Mouse (Mus musculus) stomach, embryonic 16.5 days (tissue): ENCODE measurements around the gene Ssbp4. TPM values are rescaled to one million over a fixed set of nuclear protein-coding genes. Genes with fewer than 3 reads are reported as not detected.

Experiments used
- ATAC-seq: fragments of 200-750 bp; cut with Nextera tagmentation; 2 replicates; pipeline ENCODE4 v1.8.0; 2017; ENCODE audit warnings: moderate number of reproducible peaks, moderate TSS enrichment; ENCODE audit not compliant: insufficient read depth, low FRiP score
- H3K27ac ChIP-seq: fragments of 300-500 bp; sonication (generic); 2 replicates; pipeline ENCODE4 v1.5.1; 2014; ENCODE audit warnings: low read length
- H3K27me3 ChIP-seq: fragments of 300-500 bp; sonication (generic); 2 replicates; pipeline ENCODE4 v1.6.1; 2014; ENCODE audit warnings: low read length, control low read depth, mixed read lengths; ENCODE audit not compliant: control insufficient read depth, insufficient read depth
- H3K36me3 ChIP-seq: fragments of 300-500 bp; sonication (generic); 2 replicates; pipeline ENCODE4 v1.6.1; 2014; ENCODE audit warnings: low read length; ENCODE audit not compliant: control insufficient read depth, insufficient read depth
- H3K4me1 ChIP-seq: fragments of 300-500 bp; sonication (generic); 2 replicates; pipeline ENCODE4 v1.6.1; 2014; ENCODE audit warnings: low read length, control low read depth, mixed read lengths; ENCODE audit not compliant: control insufficient read depth, insufficient read depth
- H3K4me2 ChIP-seq: fragments of 300-500 bp; sonication (generic); 2 replicates; pipeline ENCODE4 v1.6.1; 2014; ENCODE audit warnings: low read depth, low read length, mixed read lengths
- H3K4me3 ChIP-seq: fragments of 300-500 bp; sonication (generic); replicated peaks from 2 replicates; pipeline ENCODE4 v1.5.1; 2014; ENCODE audit warnings: mild to moderate bottlenecking, low read length
- H3K9ac ChIP-seq: fragments of 300-500 bp; sonication (generic); 2 replicates; pipeline ENCODE4 v1.6.1; 2014; ENCODE audit warnings: low read length
- H3K9me3 ChIP-seq: fragments of 300-500 bp; sonication (generic); replicated peaks from 2 replicates; pipeline ENCODE4 v1.6.1; 2016; ENCODE audit warnings: low read length, control low read depth; ENCODE audit not compliant: control insufficient read depth
- WGBS: fragments of 180-500 bp; shearing (Covaris S2); extraction: QIAGEN DNeasy Blood & Tissue Kit; methylation state at CpG from one replicate; pipeline ENCODE4 v1.1.7; 2014; 5-methylcytosine and 5-hydroxymethylcytosine counted together
- polyA plus RNA-seq: library from polyadenylated mRNA; unstranded; fragments of >200 nt; fragmentation: Nextera tagmentation; extraction: Ambion mirVana; gene quantifications from 2 replicates; pipeline ENCODE4 v1.2.1, GENCODE M21; 2015

Gene Ssbp4
- polyA plus RNA-seq, 1 experiment from 2014 or later, result 68.3 TPM

DNA sequence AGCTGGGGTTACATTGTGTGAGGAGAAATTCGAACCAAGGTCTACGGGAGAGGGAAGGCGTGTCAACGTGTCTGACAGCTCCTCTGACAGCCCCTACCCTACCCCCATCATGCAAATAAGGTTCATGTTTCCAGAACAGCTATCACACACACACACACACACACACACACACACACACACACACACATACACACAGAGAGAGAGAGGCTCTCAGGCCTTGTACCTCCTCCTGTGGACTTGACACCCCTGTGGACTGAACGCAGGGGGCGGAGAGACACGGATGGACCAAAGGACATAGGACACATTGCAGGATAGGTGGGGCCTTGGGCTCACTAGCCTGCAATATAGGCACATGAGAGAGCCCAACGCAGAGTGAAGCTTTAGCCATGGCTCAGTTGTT is 28.2 kb upstream of the Ssbp4 start:
- H3K9me3 ChIP-seq, result no peaks in the 10 kb centered on the region
- 0 out of 2 replicates have a peak, but pooled peaks have one; percentile 14 for ATAC-seq
- no peak overlapping the region for H3K27ac ChIP-seq
- no peak overlapping the region for H3K4me3 ChIP-seq
- H3K9ac ChIP-seq, result no peak overlapping the region
- 50% methylated on average over 8 of the region's 8 CpGs for WGBS
- no peak overlapping the region for H3K4me2 ChIP-seq
- H3K36me3 ChIP-seq, result no peaks in the 10 kb centered on the region
- H3K4me1 ChIP-seq, result peaks cover 15% of the 10 kb centered on the region
- H3K27me3 ChIP-seq, result no peaks in the 10 kb centered on the region

DNA sequence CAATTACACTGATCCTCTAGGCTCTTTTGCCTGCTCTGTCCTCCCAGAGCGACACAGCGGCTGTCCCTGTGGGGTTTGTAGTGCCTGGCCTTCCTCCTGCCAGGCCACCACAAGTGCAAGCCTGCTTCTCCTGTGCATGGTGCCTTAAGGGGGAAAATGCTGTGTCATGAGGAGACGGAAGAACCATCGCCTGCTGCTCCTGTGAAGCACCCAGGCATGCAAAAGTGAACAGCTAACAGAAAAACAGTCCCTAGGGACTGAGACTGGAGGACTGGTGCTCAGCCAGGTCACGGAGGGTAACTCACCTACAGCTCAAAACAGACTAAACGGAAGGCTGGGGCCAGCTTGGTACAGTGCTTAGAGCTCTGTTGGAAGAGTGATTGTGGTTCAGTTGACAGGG is 26.9 kb upstream of the Ssbp4 start:
- WGBS, result 72% methylated on average over 6 of the region's 6 CpGs
- Histone ChIP-seq H3K36me3 (no peaks in the 10 kb centered on the region), H3K4me3 (no peak overlapping the region), H3K9me3 (no peaks in the 10 kb centered on the region), H3K27ac (no peak overlapping the region), H3K4me1 (peaks cover 24% of the 10 kb centered on the region), H3K4me2 (no peak overlapping the region), H3K9ac (no peak overlapping the region), H3K27me3 (no peaks in the 10 kb centered on the region)
- ATAC-seq, result no peak

DNA sequence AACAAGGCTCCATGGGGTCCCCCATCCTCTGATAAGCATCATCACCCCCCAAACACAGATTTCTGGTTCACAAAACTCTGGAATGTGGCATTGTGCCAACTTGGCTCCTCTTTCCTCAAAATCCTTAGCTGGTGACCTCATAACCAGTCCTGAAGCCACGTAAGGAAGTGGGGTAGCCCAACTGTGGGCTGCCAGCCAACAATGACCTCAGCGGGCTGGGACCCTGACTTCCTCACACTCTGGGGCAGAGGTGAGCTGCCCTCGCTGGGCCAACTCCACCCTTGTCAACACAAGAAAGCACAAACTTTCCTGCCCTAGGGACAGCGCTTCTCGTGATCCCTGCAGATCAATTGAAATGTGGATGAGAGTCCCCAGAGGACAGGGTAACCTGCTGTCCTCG is 25.4 kb upstream of the Ssbp4 start:
- Histone ChIP-seq H3K4me2 (no peak overlapping the region), H3K4me3 (no peak overlapping the region), H3K27me3 (no peaks in the 10 kb centered on the region), H3K4me1 (peaks cover 31% of the 10 kb centered on the region), H3K9me3 (no peaks in the 10 kb centered on the region), H3K27ac (no peak overlapping the region), H3K9ac (no peak overlapping the region), H3K36me3 (no peaks in the 10 kb centered on the region)
- ATAC-seq, result no peak
- 48% methylated on average over 6 of the region's 6 CpGs for WGBS

DNA sequence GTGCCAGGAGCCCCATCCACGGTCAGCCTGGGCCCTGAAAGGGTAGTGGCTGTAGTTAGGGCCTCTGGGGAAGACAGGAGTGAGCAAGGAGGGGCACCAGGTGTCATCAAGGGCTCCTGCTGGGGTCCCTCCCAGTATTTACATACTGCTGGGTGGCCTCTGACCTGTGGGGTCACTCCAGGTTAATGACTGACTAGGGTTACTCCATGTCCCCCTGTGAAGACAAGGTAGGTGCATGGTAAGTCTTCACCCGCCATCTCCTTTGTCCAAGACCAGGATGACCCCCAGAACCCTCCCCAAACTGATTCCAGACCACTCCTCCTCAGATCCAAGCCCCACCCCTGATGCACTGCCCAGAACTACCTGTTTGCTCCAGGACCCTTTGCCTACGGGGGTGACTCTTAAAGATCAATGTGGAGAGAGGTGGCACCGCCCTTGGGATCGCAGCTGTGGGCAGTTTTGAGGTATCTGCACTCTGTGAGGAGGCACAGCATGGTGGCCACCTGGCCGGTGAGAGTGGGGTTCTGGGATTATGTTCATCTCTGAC is 23.7 kb upstream of the Ssbp4 start, which contains the start of gene Gdf15:
TSS of gene Gdf15 (minus strand) at position 111 of the 547 bp plus-strand sequence.
- H3K4me2 ChIP-seq, result no peak within 1 kb of the TSS
- ATAC-seq, result no peak
- 0 out of 2 replicates have a peak within 1 kb of the TSS, but pooled peaks have one; percentile 34 for H3K9ac ChIP-seq
- H3K36me3 ChIP-seq, result no peaks in the 10 kb centered on the region
- no peak within 1 kb of the TSS for H3K4me3 ChIP-seq
- no peaks in the 10 kb centered on the region for H3K27me3 ChIP-seq
- H3K27ac ChIP-seq, result no peak within 1 kb of the TSS
- H3K9me3 ChIP-seq, result no peaks in the 10 kb centered on the region
- 72% methylated on average over 6 of the region's 6 CpGs for WGBS
- H3K4me1 ChIP-seq, result peaks cover 31% of the 10 kb centered on the region

- Histone ChIP-seq H3K4me2 (no peak overlapping the region), H3K27ac (no peak overlapping the region), H3K36me3 (no peaks in the 10 kb centered on the region), H3K4me3 (no peak overlapping the region), H3K9ac (0 out of 2 replicates have a peak overlapping the region, but pooled peaks have one; percentile 9), H3K9me3 (no peaks in the 10 kb centered on the region), H3K27me3 (no peaks in the 10 kb centered on the region), H3K4me1 (peaks cover 31% of the 10 kb centered on the region)
- WGBS, result 20% methylated on average over 24 of the region's 24 CpGs
- ATAC-seq, result no peak
Measured at GRCm38 (mm10) chr8:70631436-70631835, 22.8 kb upstream of the Ssbp4 start.

GRCm38 (mm10) chr8:70630532-70631381 is 22.1 kb upstream of the Ssbp4 start:
- 16% methylated on average over 22 of the region's 22 CpGs for WGBS
- no peaks in the 10 kb centered on the region for H3K27me3 ChIP-seq
- H3K4me3 ChIP-seq, result peak overlapping the region; percentile 49
- H3K4me2 ChIP-seq, result peak overlapping the region; percentile 73
- peaks cover 31% of the 10 kb centered on the region for H3K4me1 ChIP-seq
- peak; percentile 42; the same call in 1 of the 2 replicates for ATAC-seq
- H3K27ac ChIP-seq, result 0 out of 2 replicates have a peak overlapping the region, but pooled peaks have one; percentile 44
- no peaks in the 10 kb centered on the region for H3K9me3 ChIP-seq
- peak overlapping the region; percentile 71 for H3K9ac ChIP-seq
- H3K36me3 ChIP-seq, result no peaks in the 10 kb centered on the region

DNA sequence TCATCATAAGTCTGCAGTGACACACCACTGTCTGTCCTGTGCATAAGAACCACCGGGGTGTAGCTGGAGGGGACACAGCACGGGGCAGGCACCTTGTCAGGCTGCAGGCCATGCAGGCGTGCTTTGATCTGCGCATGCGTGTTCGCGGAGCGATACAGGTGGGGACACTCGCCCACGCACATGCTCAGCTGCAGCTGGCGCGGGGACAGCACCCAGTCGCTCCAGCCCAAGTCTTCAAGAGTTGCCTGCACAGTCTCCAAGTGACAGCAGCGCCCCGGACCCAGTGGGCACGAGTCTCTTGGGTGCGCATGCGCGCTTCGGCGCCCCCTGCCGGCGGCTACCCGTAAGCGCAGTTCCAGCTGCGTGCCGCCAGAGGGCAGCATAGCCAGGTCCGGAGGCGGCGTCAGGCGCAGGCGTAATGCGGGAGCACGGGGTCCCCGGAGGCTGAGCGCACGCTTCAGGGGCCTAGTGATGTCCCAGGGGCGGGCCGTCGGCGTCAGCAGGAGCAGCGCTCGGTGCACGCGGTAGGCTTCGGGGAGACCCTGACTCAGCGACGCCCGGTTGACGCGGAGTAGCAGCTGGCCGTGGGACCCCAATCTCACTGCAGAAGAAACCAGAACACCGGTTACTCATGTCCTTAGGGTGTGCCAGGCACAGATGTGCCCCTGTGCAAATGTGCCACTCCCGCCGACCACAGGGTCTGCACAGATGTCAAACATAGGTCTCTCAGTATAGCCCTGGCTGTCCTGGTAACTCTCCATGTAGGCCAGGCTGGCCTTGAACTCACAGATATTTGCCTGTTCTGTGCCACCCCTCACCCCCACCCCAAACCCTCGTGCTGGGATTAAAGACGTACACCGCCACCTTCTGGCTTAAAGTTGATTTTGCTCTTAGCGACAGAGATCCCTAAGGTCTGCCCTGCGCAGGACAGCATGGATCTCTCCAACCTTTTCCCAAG is 21.2 kb upstream of the Ssbp4 start:
- peak overlapping the region; percentile 73 for H3K4me2 ChIP-seq
- H3K36me3 ChIP-seq, result no peaks in the 10 kb centered on the region
- peak; percentile 89 for ATAC-seq
- peak overlapping the region; percentile 71 for H3K9ac ChIP-seq
- H3K4me3 ChIP-seq, result peak overlapping the region; percentile 49
- no peaks in the 10 kb centered on the region for H3K27me3 ChIP-seq
- H3K4me1 ChIP-seq, result peaks cover 31% of the 10 kb centered on the region
- H3K9me3 ChIP-seq, result no peaks in the 10 kb centered on the region
- WGBS, result 1% methylated on average over 60 of the region's 60 CpGs
- peak overlapping the region; percentile 44; the same call in 1 of the 2 replicates for H3K27ac ChIP-seq

DNA sequence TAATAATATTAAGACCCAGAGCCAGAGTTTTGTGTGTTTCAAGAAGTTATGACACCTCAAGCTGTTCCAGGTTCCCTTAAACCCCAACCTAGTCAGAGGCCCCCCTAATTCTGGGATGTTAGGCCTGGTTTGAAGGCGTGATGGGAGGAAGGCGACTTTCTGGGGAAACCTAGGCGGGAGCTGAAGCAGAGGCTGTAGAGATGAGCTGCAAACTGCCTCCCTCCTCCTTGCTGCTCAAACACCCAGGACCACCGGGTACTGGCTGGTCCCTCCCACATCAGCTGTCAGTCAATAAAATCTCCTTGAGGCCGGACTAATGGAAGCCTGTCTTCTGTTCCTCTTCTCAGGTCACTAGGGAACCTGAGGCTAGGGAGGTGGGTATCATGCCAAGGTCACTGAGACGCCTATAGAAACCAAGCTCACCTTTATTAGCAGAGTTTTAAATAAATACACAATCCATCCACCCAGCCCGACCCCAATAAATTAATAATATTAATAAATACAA is 20.4 kb upstream of the Ssbp4 start:
- Histone ChIP-seq H3K9me3 (no peaks in the 10 kb centered on the region), H3K36me3 (no peaks in the 10 kb centered on the region), H3K4me3 (peak overlapping the region; percentile 49), H3K27me3 (no peaks in the 10 kb centered on the region), H3K27ac (no peak overlapping the region), H3K4me1 (peaks cover 26% of the 10 kb centered on the region), H3K4me2 (peak overlapping the region; percentile 73), H3K9ac (peak overlapping the region; percentile 71)
- WGBS, result 58% methylated on average over 7 of the region's 7 CpGs
- ATAC-seq, result no peak
